Mouse (Mus musculus): ENCODE measurements around the gene Gcnt2. TPM values are rescaled to one million over a fixed set of nuclear protein-coding genes. Genes with fewer than 3 reads are reported as not detected.
A peak's percentile ranks its signal among the peaks of the same experiment; 100 is the strongest.
"Not testable (repeated sequence)": the region's sequence is repeated elsewhere in the genome, so short reads cannot be mapped to it uniquely, and the experiment has no call there.

Gene Gcnt2
- polyA plus RNA-seq, 1 experiment, result 57.5 TPM

GRCm38 (mm10) chr13:40977609-40978008 is 118.1 kb downstream of the Gcnt2 start:
- no peaks in the 10 kb centered on the region for H3K27me3 ChIP-seq (ENCODE audit: control insufficient read depth, insufficient read depth, low read length, poor library complexity, severe bottlenecking)
- no peaks in the 10 kb centered on the region for H3K9me3 ChIP-seq (replicated peaks; ENCODE audit: control insufficient read depth, insufficient read depth, low read length, poor library complexity, severe bottlenecking)
- no peak overlapping the region for H3K27ac ChIP-seq (ENCODE audit: insufficient read depth, low read length)
- TF ChIP-seq CTCF (IDR thresholded peaks at IDR 0.05; ENCODE audit: low read depth, low read length) (peak; percentile 98), POLR2A (IDR thresholded peaks at IDR 0.05; ENCODE audit: insufficient read depth, low read length) (no peak), EP300 (IDR thresholded peaks at IDR 0.05; ENCODE audit: insufficient read depth, low read depth, low read length) (peak; percentile 48; the same call in 1 of the 2 replicates)
- no peaks in the 10 kb centered on the region for H3K36me3 ChIP-seq (ENCODE audit: control insufficient read depth, insufficient read depth, low read length, poor library complexity, severe bottlenecking)
- no peak overlapping the region for H3K4me3 ChIP-seq (ENCODE audit: low read depth, low read length)
- H3K9ac ChIP-seq (ENCODE audit: low read depth, poor library complexity, severe bottlenecking), result no peak overlapping the region
- H3K4me1 ChIP-seq (ENCODE audit: control insufficient read depth, insufficient read depth, low read length), result no peaks in the 10 kb centered on the region

- Histone ChIP-seq H3K36me3 (ENCODE audit: control insufficient read depth, insufficient read depth, low read length, poor library complexity, severe bottlenecking) (no peaks in the 10 kb centered on the region), H3K27ac (ENCODE audit: insufficient read depth, low read length) (no peak overlapping the region), H3K9me3 (replicated peaks; ENCODE audit: control insufficient read depth, insufficient read depth, low read length, poor library complexity, severe bottlenecking) (no peaks in the 10 kb centered on the region), H3K27me3 (ENCODE audit: control insufficient read depth, insufficient read depth, low read length, poor library complexity, severe bottlenecking) (no peaks in the 10 kb centered on the region), H3K4me1 (ENCODE audit: control insufficient read depth, insufficient read depth, low read length) (no peaks in the 10 kb centered on the region), H3K4me3 (ENCODE audit: low read depth, low read length) (no peak overlapping the region), H3K9ac (ENCODE audit: low read depth, poor library complexity, severe bottlenecking) (no peak overlapping the region)
- no peak for TF ChIP-seq POLR2A (IDR thresholded peaks at IDR 0.05; ENCODE audit: insufficient read depth, low read length)
- no peak for TF ChIP-seq CTCF (IDR thresholded peaks at IDR 0.05; ENCODE audit: low read depth, low read length)
- no peak for TF ChIP-seq EP300 (IDR thresholded peaks at IDR 0.05; ENCODE audit: insufficient read depth, low read depth, low read length)
Measured at GRCm38 (mm10) chr13:40978652-40979051, 119.1 kb downstream of the Gcnt2 start.

GRCm38 (mm10) chr13:40979321-40979720 is 119.8 kb downstream of the Gcnt2 start:
- Histone ChIP-seq H3K9me3 (replicated peaks; ENCODE audit: control insufficient read depth, insufficient read depth, low read length, poor library complexity, severe bottlenecking) (no peaks in the 10 kb centered on the region), H3K4me3 (ENCODE audit: low read depth, low read length) (no peak overlapping the region), H3K27ac (ENCODE audit: insufficient read depth, low read length) (no peak overlapping the region), H3K9ac (ENCODE audit: low read depth, poor library complexity, severe bottlenecking) (no peak overlapping the region), H3K27me3 (ENCODE audit: control insufficient read depth, insufficient read depth, low read length, poor library complexity, severe bottlenecking) (no peaks in the 10 kb centered on the region), H3K36me3 (ENCODE audit: control insufficient read depth, insufficient read depth, low read length, poor library complexity, severe bottlenecking) (no peaks in the 10 kb centered on the region), H3K4me1 (ENCODE audit: control insufficient read depth, insufficient read depth, low read length) (no peaks in the 10 kb centered on the region)
- TF ChIP-seq EP300 (IDR thresholded peaks at IDR 0.05; ENCODE audit: insufficient read depth, low read depth, low read length), result no peak
- no peak for TF ChIP-seq CTCF (IDR thresholded peaks at IDR 0.05; ENCODE audit: low read depth, low read length)
- TF ChIP-seq POLR2A (IDR thresholded peaks at IDR 0.05; ENCODE audit: insufficient read depth, low read length), result no peak

- Histone ChIP-seq H3K4me1 (ENCODE audit: control insufficient read depth, insufficient read depth, low read length) (no peaks in the 10 kb centered on the region), H3K9ac (ENCODE audit: low read depth, poor library complexity, severe bottlenecking) (no peak overlapping the region), H3K9me3 (replicated peaks; ENCODE audit: control insufficient read depth, insufficient read depth, low read length, poor library complexity, severe bottlenecking) (no peaks in the 10 kb centered on the region), H3K27me3 (ENCODE audit: control insufficient read depth, insufficient read depth, low read length, poor library complexity, severe bottlenecking) (no peaks in the 10 kb centered on the region), H3K27ac (ENCODE audit: insufficient read depth, low read length) (no peak overlapping the region), H3K36me3 (ENCODE audit: control insufficient read depth, insufficient read depth, low read length, poor library complexity, severe bottlenecking) (no peaks in the 10 kb centered on the region), H3K4me3 (ENCODE audit: low read depth, low read length) (no peak overlapping the region)
- TF ChIP-seq POLR2A (IDR thresholded peaks at IDR 0.05; ENCODE audit: insufficient read depth, low read length) (no peak), CTCF (IDR thresholded peaks at IDR 0.05; ENCODE audit: low read depth, low read length) (no peak), EP300 (IDR thresholded peaks at IDR 0.05; ENCODE audit: insufficient read depth, low read depth, low read length) (no peak)
Measured at GRCm38 (mm10) chr13:40982759-40983158, 123.2 kb downstream of the Gcnt2 start.

- Histone ChIP-seq H3K27me3 (ENCODE audit: control insufficient read depth, insufficient read depth, low read length, poor library complexity, severe bottlenecking) (no peaks in the 10 kb centered on the region), H3K36me3 (ENCODE audit: control insufficient read depth, insufficient read depth, low read length, poor library complexity, severe bottlenecking) (no peaks in the 10 kb centered on the region), H3K4me3 (ENCODE audit: low read depth, low read length) (no peak overlapping the region), H3K4me1 (ENCODE audit: control insufficient read depth, insufficient read depth, low read length) (no peaks in the 10 kb centered on the region), H3K9me3 (replicated peaks; ENCODE audit: control insufficient read depth, insufficient read depth, low read length, poor library complexity, severe bottlenecking) (no peaks in the 10 kb centered on the region), H3K9ac (ENCODE audit: low read depth, poor library complexity, severe bottlenecking) (no peak overlapping the region), H3K27ac (ENCODE audit: insufficient read depth, low read length) (no peak overlapping the region)
- TF ChIP-seq CTCF (IDR thresholded peaks at IDR 0.05; ENCODE audit: low read depth, low read length), result no peak
- TF ChIP-seq POLR2A (IDR thresholded peaks at IDR 0.05; ENCODE audit: insufficient read depth, low read length), result no peak
- TF ChIP-seq EP300 (IDR thresholded peaks at IDR 0.05; ENCODE audit: insufficient read depth, low read depth, low read length), result no peak
Measured at GRCm38 (mm10) chr13:40986081-40986480, 126.5 kb downstream of the Gcnt2 start.

GRCm38 (mm10) chr13:40987608-40988303 is 128.2 kb downstream of the Gcnt2 start:
- H3K9ac ChIP-seq (ENCODE audit: low read depth, poor library complexity, severe bottlenecking); H3K4me1 ChIP-seq (ENCODE audit: control insufficient read depth, insufficient read depth, low read length); H3K36me3 ChIP-seq (ENCODE audit: control insufficient read depth, insufficient read depth, low read length, poor library complexity, severe bottlenecking); H3K4me3 ChIP-seq (ENCODE audit: low read depth, low read length); H3K27me3 ChIP-seq (ENCODE audit: control insufficient read depth, insufficient read depth, low read length, poor library complexity, severe bottlenecking); H3K9me3 ChIP-seq (replicated peaks; ENCODE audit: control insufficient read depth, insufficient read depth, low read length, poor library complexity, severe bottlenecking); H3K27ac ChIP-seq (ENCODE audit: insufficient read depth, low read length): not testable (repeated sequence)

Data from ES-Bruce4 (cell line).